Mouse (Mus musculus): ENCODE results near the gene Actl11. TPM values are rescaled to one million over a fixed set of nuclear protein-coding genes. Genes with fewer than 3 reads are reported as not detected.

Gene Actl11
- total RNA-seq, 2 experiments from 2014 or later: not detected

- DNase-seq (ENCODE audit: low spot score in 2 of 2): no peak
Observed at GRCm38 (mm10) chr9:107918884-107919283, 9.4 kb upstream of the Actl11 start.

GRCm38 (mm10) chr9:107919441-107919840 is 8.8 kb upstream of the Actl11 start:
- no peak for DNase-seq (ENCODE audit: low spot score in 2 of 2)

GRCm38 (mm10) chr9:107923021-107923420 is 5.2 kb upstream of the Actl11 start:
- DNase-seq (ENCODE audit: low spot score in 2 of 2): peak; percentile 38 to 58

GRCm38 (mm10) chr9:107923956-107924355 is 4.3 kb upstream of the Actl11 start:
- DNase-seq (ENCODE audit: low spot score in 2 of 2): no peak

- DNase-seq (ENCODE audit: low spot score in 2 of 2): no peak
Observed at GRCm38 (mm10) chr9:107925251-107925650, 3.0 kb upstream of the Actl11 start.

GRCm38 (mm10) chr9:107926920-107927420 is 1.3 kb upstream of the Actl11 start:
- DNase-seq (ENCODE audit: low spot score in 2 of 2): no peak

- DNase-seq (ENCODE audit: low spot score in 2 of 2): no peak
Observed at GRCm38 (mm10) chr9:107927749-107928148, 520 bp upstream of the Actl11 start.

- no peak for DNase-seq (ENCODE audit: low spot score in 2 of 2)
Observed at GRCm38 (mm10) chr9:107932221-107932620, 4.0 kb downstream of the Actl11 start.

- DNase-seq (ENCODE audit: low spot score in 2 of 2): no peak
Observed at GRCm38 (mm10) chr9:107934146-107934545, 5.9 kb downstream of the Actl11 start.

- DNase-seq (ENCODE audit: low spot score in 2 of 2): no peak
Observed at GRCm38 (mm10) chr9:107935374-107935773, 7.1 kb downstream of the Actl11 start, which contains the start of gene Camkv. Gene Camkv (plus strand): TSS chr9:107935674.

GRCm38 (mm10) chr9:107935790-107936214 is 7.5 kb downstream of the Actl11 start:
- DNase-seq (ENCODE audit: low spot score in 2 of 2): peak in 1 of 2 experiments; percentile 26

- DNase-seq (ENCODE audit: low spot score in 2 of 2): no peak
Observed at GRCm38 (mm10) chr9:107936215-107936822, 8.1 kb downstream of the Actl11 start.

GRCm38 (mm10) chr9:107936831-107937230 is 8.6 kb downstream of the Actl11 start:
- DNase-seq (ENCODE audit: low spot score in 2 of 2): no peak

GRCm38 (mm10) chr9:107947241-107948194 is 19.2 kb downstream of the Actl11 start:
- no peak for DNase-seq (ENCODE audit: low spot score in 2 of 2)

- DNase-seq (ENCODE audit: low spot score in 2 of 2): no peak
Observed at GRCm38 (mm10) chr9:107949184-107949921, 21.1 kb downstream of the Actl11 start.

GRCm38 (mm10) chr9:107949922-107950235 is 21.6 kb downstream of the Actl11 start, which contains the start of gene Traip:
Gene Traip (plus strand): TSS chr9:107950136.
- DNase-seq (ENCODE audit: low spot score in 2 of 2): no peak

- DNase-seq (ENCODE audit: low spot score in 2 of 2): peak; percentile 87 to 89
Observed at GRCm38 (mm10) chr9:107950460-107951355, 22.4 kb downstream of the Actl11 start.

GRCm38 (mm10) chr9:107955613-107956289 is 27.5 kb downstream of the Actl11 start:
- DNase-seq (ENCODE audit: low spot score in 2 of 2): no peak

GRCm38 (mm10) chr9:107957141-107957540 is 28.9 kb downstream of the Actl11 start:
- no peak for DNase-seq (ENCODE audit: low spot score in 2 of 2)

- DNase-seq (ENCODE audit: low spot score in 2 of 2): no peak
Observed at GRCm38 (mm10) chr9:107959896-107960295, 31.6 kb downstream of the Actl11 start.
